Mouse (Mus musculus): ENCODE results near the gene Dync1h1. TPM values are rescaled to one million over a fixed set of nuclear protein-coding genes. Genes with fewer than 3 reads are reported as not detected.
"Not testable (repeated sequence)": the region's sequence is repeated elsewhere in the genome, so short reads cannot be mapped to it uniquely, and the experiment has no call there.

The Dync1h1 gene
- polyA plus RNA-seq, 1 experiment, result 214 TPM

GRCm38 (mm10) chr12:110696173-110696974 is 95.1 kb downstream of the Dync1h1 start:
- Histone ChIP-seq H3K27ac (ENCODE audit: control insufficient read depth, insufficient read depth, low read depth, low read length) (peak overlapping the region; percentile 99), H3K4me3 (ENCODE audit: control insufficient read depth, low read depth, low read length) (peak overlapping the region; percentile 96), H3K27me3 (ENCODE audit: control insufficient read depth, insufficient read depth, low read length) (no peaks in the 10 kb centered on the region), H3K36me3 (ENCODE audit: control insufficient read depth, insufficient read depth, low read length) (peaks cover 9% of the 10 kb centered on the region), H3K4me1 (ENCODE audit: control insufficient read depth, insufficient read depth, low read length) (peaks cover 5% of the 10 kb centered on the region)
- TF ChIP-seq CTCF (IDR thresholded peaks at IDR 0.05; ENCODE audit: control insufficient read depth, insufficient read depth, insufficient replicate concordance, low read depth, low read length) (no peak), POLR2A (IDR thresholded peaks at IDR 0.05; ENCODE audit: control insufficient read depth, low read depth, low read length) (peak; percentile 99)

GRCm38 (mm10) chr12:110696975-110697400 is 95.7 kb downstream of the Dync1h1 start:
- Histone ChIP-seq H3K36me3 (ENCODE audit: control insufficient read depth, insufficient read depth, low read length) (peaks cover 7% of the 10 kb centered on the region), H3K27me3 (ENCODE audit: control insufficient read depth, insufficient read depth, low read length) (no peaks in the 10 kb centered on the region), H3K4me3 (ENCODE audit: control insufficient read depth, low read depth, low read length) (peak overlapping the region; percentile 96), H3K4me1 (ENCODE audit: control insufficient read depth, insufficient read depth, low read length) (peaks cover 5% of the 10 kb centered on the region), H3K27ac (ENCODE audit: control insufficient read depth, insufficient read depth, low read depth, low read length) (peak overlapping the region; percentile 80)
- TF ChIP-seq POLR2A (IDR thresholded peaks at IDR 0.05; ENCODE audit: control insufficient read depth, low read depth, low read length), result no peak
- no peak for TF ChIP-seq CTCF (IDR thresholded peaks at IDR 0.05; ENCODE audit: control insufficient read depth, insufficient read depth, insufficient replicate concordance, low read depth, low read length)

GRCm38 (mm10) chr12:110697457-110697856 is 96.2 kb downstream of the Dync1h1 start:
- TF ChIP-seq POLR2A (IDR thresholded peaks at IDR 0.05; ENCODE audit: control insufficient read depth, low read depth, low read length), result no peak
- Histone ChIP-seq H3K27me3 (ENCODE audit: control insufficient read depth, insufficient read depth, low read length) (no peaks in the 10 kb centered on the region), H3K4me1 (ENCODE audit: control insufficient read depth, insufficient read depth, low read length) (peaks cover 5% of the 10 kb centered on the region), H3K27ac (ENCODE audit: control insufficient read depth, insufficient read depth, low read depth, low read length) (no peak overlapping the region; the same call in 1 of the 2 replicates), H3K4me3 (ENCODE audit: control insufficient read depth, low read depth, low read length) (no peak overlapping the region; the same call in 1 of the 2 replicates), H3K36me3 (ENCODE audit: control insufficient read depth, insufficient read depth, low read length) (peaks cover 7% of the 10 kb centered on the region)

GRCm38 (mm10) chr12:110698080-110698479 is 96.8 kb downstream of the Dync1h1 start:
- Histone ChIP-seq H3K27ac (ENCODE audit: control insufficient read depth, insufficient read depth, low read depth, low read length) (no peak overlapping the region; the same call in 1 of the 2 replicates), H3K4me1 (ENCODE audit: control insufficient read depth, insufficient read depth, low read length) (peaks cover 5% of the 10 kb centered on the region), H3K36me3 (ENCODE audit: control insufficient read depth, insufficient read depth, low read length) (peaks cover 4% of the 10 kb centered on the region), H3K4me3 (ENCODE audit: control insufficient read depth, low read depth, low read length) (no peak overlapping the region), H3K27me3 (ENCODE audit: control insufficient read depth, insufficient read depth, low read length) (no peaks in the 10 kb centered on the region)
- TF ChIP-seq CTCF (IDR thresholded peaks at IDR 0.05; ENCODE audit: control insufficient read depth, insufficient read depth, insufficient replicate concordance, low read depth, low read length), result no peak
- TF ChIP-seq POLR2A (IDR thresholded peaks at IDR 0.05; ENCODE audit: control insufficient read depth, low read depth, low read length), result no peak

GRCm38 (mm10) chr12:110698523-110699170 is 97.4 kb downstream of the Dync1h1 start:
- TF ChIP-seq CTCF (IDR thresholded peaks at IDR 0.05; ENCODE audit: control insufficient read depth, insufficient read depth, insufficient replicate concordance, low read depth, low read length), result no peak
- TF ChIP-seq POLR2A (IDR thresholded peaks at IDR 0.05; ENCODE audit: control insufficient read depth, low read depth, low read length), result no peak
- H3K27me3 ChIP-seq (ENCODE audit: control insufficient read depth, insufficient read depth, low read length), result no peaks in the 10 kb centered on the region
- no peak overlapping the region for H3K27ac ChIP-seq (ENCODE audit: control insufficient read depth, insufficient read depth, low read depth, low read length)

GRCm38 (mm10) chr12:110699171-110699547 is 97.9 kb downstream of the Dync1h1 start:
- peaks cover 5% of the 10 kb centered on the region for H3K4me1 ChIP-seq (ENCODE audit: control insufficient read depth, insufficient read depth, low read length)
- H3K4me3 ChIP-seq (ENCODE audit: control insufficient read depth, low read depth, low read length), result no peak overlapping the region
- TF ChIP-seq CTCF (IDR thresholded peaks at IDR 0.05; ENCODE audit: control insufficient read depth, insufficient read depth, insufficient replicate concordance, low read depth, low read length) (no peak), POLR2A (IDR thresholded peaks at IDR 0.05; ENCODE audit: control insufficient read depth, low read depth, low read length) (no peak)
- no peaks in the 10 kb centered on the region for H3K27me3 ChIP-seq (ENCODE audit: control insufficient read depth, insufficient read depth, low read length)
- no peak overlapping the region for H3K27ac ChIP-seq (ENCODE audit: control insufficient read depth, insufficient read depth, low read depth, low read length)
- peaks cover 4% of the 10 kb centered on the region for H3K36me3 ChIP-seq (ENCODE audit: control insufficient read depth, insufficient read depth, low read length)

More at GRCm38 (mm10) chr12:110698523-110699170, 97.4 kb downstream of the Dync1h1 start:
- Histone ChIP-seq H3K4me3 (ENCODE audit: control insufficient read depth, low read depth, low read length) (no peak overlapping the region), H3K36me3 (ENCODE audit: control insufficient read depth, insufficient read depth, low read length) (peaks cover 4% of the 10 kb centered on the region), H3K4me1 (ENCODE audit: control insufficient read depth, insufficient read depth, low read length) (peaks cover 5% of the 10 kb centered on the region)

- TF ChIP-seq POLR2A (IDR thresholded peaks at IDR 0.05; ENCODE audit: control insufficient read depth, low read depth, low read length) (no peak), CTCF (IDR thresholded peaks at IDR 0.05; ENCODE audit: control insufficient read depth, insufficient read depth, insufficient replicate concordance, low read depth, low read length) (no peak)
- no peaks in the 10 kb centered on the region for H3K36me3 ChIP-seq (ENCODE audit: control insufficient read depth, insufficient read depth, low read length)
- no peak overlapping the region for H3K27ac ChIP-seq (ENCODE audit: control insufficient read depth, insufficient read depth, low read depth, low read length)
- H3K4me1 ChIP-seq (ENCODE audit: control insufficient read depth, insufficient read depth, low read length), result peaks cover 5% of the 10 kb centered on the region
- no peaks in the 10 kb centered on the region for H3K27me3 ChIP-seq (ENCODE audit: control insufficient read depth, insufficient read depth, low read length)
- H3K4me3 ChIP-seq (ENCODE audit: control insufficient read depth, low read depth, low read length), result no peak overlapping the region
Observed at GRCm38 (mm10) chr12:110700730-110701129, 99.5 kb downstream of the Dync1h1 start.

- H3K4me1 ChIP-seq (ENCODE audit: control insufficient read depth, insufficient read depth, low read length); H3K4me3 ChIP-seq (ENCODE audit: control insufficient read depth, low read depth, low read length); H3K36me3 ChIP-seq (ENCODE audit: control insufficient read depth, insufficient read depth, low read length); H3K27ac ChIP-seq (ENCODE audit: control insufficient read depth, insufficient read depth, low read depth, low read length); H3K27me3 ChIP-seq (ENCODE audit: control insufficient read depth, insufficient read depth, low read length): not testable (repeated sequence)
Observed at GRCm38 (mm10) chr12:110701363-110701762, 100.1 kb downstream of the Dync1h1 start.
